Comparison of ENCODE assay signal across 12 mouse cellular contexts in the genomic region with DNA sequence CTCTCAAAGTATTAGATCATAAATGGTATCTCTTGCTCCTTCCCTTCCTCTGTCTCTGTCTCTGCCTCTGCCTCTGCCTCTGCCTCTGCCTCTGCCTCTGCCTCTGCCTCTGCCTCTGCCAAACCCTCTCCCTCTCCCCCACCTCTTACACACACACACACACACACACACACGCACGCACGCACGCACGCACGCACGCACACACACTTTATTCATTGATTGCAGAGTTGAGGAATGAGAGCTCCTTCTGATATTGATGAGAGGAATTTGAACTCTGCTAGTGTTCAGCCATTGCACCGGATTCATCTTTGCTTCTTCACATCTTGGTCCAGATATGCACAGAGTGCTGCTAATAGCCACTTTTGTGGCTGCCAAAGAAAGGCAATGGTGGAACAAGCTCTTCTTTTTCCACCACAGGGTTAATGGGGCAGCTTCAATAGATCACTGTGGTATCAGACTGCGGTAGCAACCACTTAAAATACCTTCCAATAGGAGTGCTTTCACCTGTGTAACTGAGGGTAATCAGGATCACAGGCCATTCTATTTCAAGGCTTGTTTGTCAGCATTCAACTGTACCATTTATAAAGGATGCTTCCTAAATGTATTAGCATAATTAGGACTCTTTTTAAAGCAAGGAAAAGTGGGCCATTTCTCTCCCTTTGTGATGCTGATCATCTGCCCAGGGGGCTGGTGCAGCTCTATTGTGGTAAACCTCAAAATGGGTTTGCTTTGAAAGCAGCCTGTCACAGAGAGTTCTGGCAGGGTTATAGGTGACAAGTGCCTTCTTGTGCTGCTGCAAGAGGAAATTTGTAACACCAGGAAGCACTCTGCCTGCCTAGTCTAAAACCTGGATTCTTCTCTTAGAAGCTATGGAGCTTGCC.
DNase-seq lines count a peak whose midpoint lies in the region; ATAC-seq lines count a peak whose summit lies in the region.
"Had no signal": no experiment of that assay in that cellular context is flagged by ENCODE, and none has a peak within 500 bp of the region (broad histone marks: within the 10 kb centered on the region; RNA-seq: fewer than 3 reads in every experiment).

No protein-coding gene starts in this region.

- no peaks in the 10 kb centered on the region for H3K36me3 ChIP-seq in forebrain, embryonic 13.5 days (ENCODE audit: poor library complexity, severe bottlenecking)
- H3K36me3 ChIP-seq: heart, embryonic 12.5 days had no signal

- H3K4me2 ChIP-seq in forebrain, embryonic 13.5 days = no peak overlapping the region
- H3K4me2 ChIP-seq: heart, embryonic 12.5 days had no signal

- H3K27me3 ChIP-seq in forebrain, embryonic 13.5 days = peaks cover 15% of the 10 kb centered on the region
- H3K27me3 ChIP-seq: heart, embryonic 12.5 days had no signal

- H3K9me3 ChIP-seq in forebrain, embryonic 13.5 days (replicated peaks) = no peaks in the 10 kb centered on the region
- H3K9me3 ChIP-seq: heart, embryonic 12.5 days had no signal

- H3K4me3 ChIP-seq in forebrain, embryonic 13.5 days = no peak overlapping the region
- H3K4me3 ChIP-seq: erythroblast, embryonic 14.5 days; heart, embryonic 12.5 days had no signal

- H3K4me1 ChIP-seq in forebrain, embryonic 13.5 days = peaks cover 15% of the 10 kb centered on the region; the same call in 1 of the 2 replicates
- H3K4me1 ChIP-seq: heart, embryonic 12.5 days had no signal

- 27% methylated on average over 9 of the region's 9 CpGs for WGBS in forebrain, embryonic 13.5 days

- H3K9ac ChIP-seq in forebrain, embryonic 13.5 days = no peak overlapping the region
- H3K9ac ChIP-seq: heart, embryonic 12.5 days had no signal

- intact Hi-C loops in left cerebral cortex, postnatal 36 days (cut with DNase I) = no loop called here

- peak; percentile 2 for DNase-seq in left cerebral cortex, adult 11 months (ENCODE audit: low spot score)
- no peak for DNase-seq in left cerebral cortex, postnatal 36 days (ENCODE audit: low spot score in 2 of 2)
- peak; percentile 50 for DNase-seq in mesoderm, embryonic 11.5 days (ENCODE audit: low read depth, low spot score)
- DNase-seq in retina, postnatal 1 day = peak; percentile 63
- no peak for DNase-seq in ovary, postnatal 14 days (ENCODE audit: low spot score)
- DNase-seq in kidney, adult 11 months = no peak
- no peak for DNase-seq in cerebellum, adult 18-20 months
- DNase-seq: liver had no signal

- ATAC-seq in forebrain, embryonic 13.5 days = peak; percentile 95
- ATAC-seq: intestine, postnatal 0 days had no signal

- H3K27ac ChIP-seq in forebrain, embryonic 13.5 days = peak overlapping the region; percentile 46; the same call in 1 of the 2 replicates

Comparison
In these comparisons a context has a peak if more than half of its experiments do, and no peak if none do; other contexts are left out.
1. DNase-seq: peak in left cerebral cortex, adult 11 months (single experiment), mesoderm, embryonic 11.5 days (single experiment) and retina, postnatal 1 day (single experiment); none in left cerebral cortex, postnatal 36 days (0 of 2), ovary, postnatal 14 days (single experiment), kidney, adult 11 months (single experiment) and cerebellum, adult 18-20 months (0 of 2).